Mouse (Mus musculus) liver, embryonic 16.5 days (tissue): ENCODE results near the gene H1foo. TPM values are rescaled to one million over a fixed set of nuclear protein-coding genes. Genes with fewer than 3 reads are reported as not detected.
A peak's percentile ranks its signal among the peaks of the same experiment; 100 is the strongest.

Experiments used
- ATAC-seq: fragments of 200-750 bp; cut with Nextera tagmentation; 2 replicates; pipeline ENCODE4 v1.8.0; 2017; ENCODE audit warnings: low read depth, mild to moderate bottlenecking, moderate number of reproducible peaks, moderate library complexity
- H3K27ac ChIP-seq: fragments of 300-500 bp; sonication (generic); 2 replicates; pipeline ENCODE4 v1.5.1; 2014; ENCODE audit warnings: mild to moderate bottlenecking, low read length
- H3K27me3 ChIP-seq: fragments of 300-500 bp; sonication (generic); 2 replicates; pipeline ENCODE4 v1.6.1; 2014; ENCODE audit warnings: low read depth, low read length, mixed read lengths; ENCODE audit not compliant: control insufficient read depth, insufficient read depth
- H3K36me3 ChIP-seq: fragments of 300-500 bp; sonication (generic); 2 replicates; pipeline ENCODE4 v1.6.1; 2014; ENCODE audit warnings: mild to moderate bottlenecking; ENCODE audit not compliant: control insufficient read depth, insufficient read depth
- H3K4me1 ChIP-seq: fragments of 300-500 bp; sonication (generic); 2 replicates; pipeline ENCODE4 v1.6.1; 2014; ENCODE audit warnings: low read depth, low read length, mixed read lengths; ENCODE audit not compliant: control insufficient read depth
- H3K4me2 ChIP-seq: fragments of 300-500 bp; sonication (generic); 2 replicates; pipeline ENCODE4 v1.6.1; 2014; ENCODE audit warnings: low read depth, low read length, mixed read lengths
- H3K4me3 ChIP-seq: fragments of 300-500 bp; sonication (generic); 2 replicates; pipeline ENCODE4 v1.5.1; 2014; ENCODE audit warnings: low read depth, mild to moderate bottlenecking, low read length
- H3K9ac ChIP-seq: fragments of 300-500 bp; sonication (generic); 2 replicates; pipeline ENCODE4 v1.6.1; 2014; ENCODE audit warnings: low read depth, low read length
- H3K9me3 ChIP-seq: fragments of 300-500 bp; sonication (generic); replicated peaks from 2 replicates; pipeline ENCODE4 v1.6.1; 2016; ENCODE audit warnings: low read length; ENCODE audit not compliant: control insufficient read depth
- WGBS: fragments of 180-500 bp; shearing (Covaris S2); extraction: QIAGEN DNeasy Blood & Tissue Kit; methylation state at CpG from one replicate; pipeline ENCODE4 v1.1.7; 2014; ENCODE audit not compliant: insufficient replicate concordance; 5-methylcytosine and 5-hydroxymethylcytosine counted together
- polyA plus RNA-seq: library from polyadenylated mRNA; unstranded; fragments of >200 nt; fragmentation: Nextera tagmentation; extraction: Ambion mirVana; gene quantifications from 2 replicates; pipeline ENCODE4 v1.2.1, GENCODE M21; 2015

Gene H1foo
- polyA plus RNA-seq, 1 experiment from 2014 or later: not detected

DNA sequence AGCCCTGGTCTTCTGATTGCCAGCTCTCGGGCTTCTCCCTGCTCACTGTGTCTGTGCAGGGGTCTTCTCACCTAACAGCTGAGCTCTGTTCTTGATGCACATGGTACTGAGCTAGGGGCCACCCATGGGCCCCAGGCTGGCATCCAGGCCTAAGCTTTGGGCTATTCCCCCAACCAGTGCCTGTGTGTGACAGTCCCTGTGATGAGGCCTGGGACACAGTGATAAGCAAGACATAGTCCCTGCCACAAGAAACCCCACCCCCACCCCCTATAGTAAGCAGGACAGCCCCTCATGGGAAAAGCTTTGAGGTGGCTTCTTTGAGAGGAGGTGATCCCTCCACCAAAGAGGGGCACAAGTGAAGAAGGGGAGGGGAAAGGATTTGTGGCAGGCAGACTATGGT is 26.1 kb upstream of the H1foo start:
- Histone ChIP-seq H3K4me3 (no peak overlapping the region), H3K9me3 (no peaks in the 10 kb centered on the region), H3K27me3 (no peaks in the 10 kb centered on the region), H3K9ac (no peak overlapping the region), H3K27ac (no peak overlapping the region), H3K36me3 (no peaks in the 10 kb centered on the region), H3K4me2 (no peak overlapping the region), H3K4me1 (no peaks in the 10 kb centered on the region; the same call in 1 of the 2 replicates)
- ATAC-seq: no peak
- WGBS: 48% methylated on average over 1 of the region's 1 CpGs

DNA sequence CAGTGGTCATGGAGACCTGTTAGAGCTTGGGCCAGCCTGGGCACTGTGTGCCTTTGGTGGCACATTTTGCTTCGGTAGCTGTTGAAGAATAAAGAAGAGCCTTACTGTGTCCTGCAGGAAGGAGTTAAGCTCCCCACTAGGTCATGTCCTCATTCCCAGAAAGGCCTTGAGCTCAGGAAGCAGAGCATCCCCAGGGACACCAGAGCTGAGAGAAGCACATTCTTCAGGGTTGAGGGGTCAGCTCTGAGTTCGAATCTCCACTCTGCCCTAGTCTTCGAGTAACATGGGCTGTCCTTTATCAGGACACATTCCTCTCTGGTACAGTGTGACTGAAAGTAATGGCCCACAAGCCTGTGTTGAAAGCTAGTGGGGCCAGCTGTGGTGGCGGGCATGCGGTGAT is 24.9 kb upstream of the H1foo start:
- 72% methylated on average over 5 of the region's 5 CpGs for WGBS
- H3K4me1 ChIP-seq: no peaks in the 10 kb centered on the region; the same call in 1 of the 2 replicates
- no peak for ATAC-seq
- no peaks in the 10 kb centered on the region for H3K36me3 ChIP-seq
- H3K4me3 ChIP-seq: no peak overlapping the region
- H3K9me3 ChIP-seq: no peaks in the 10 kb centered on the region
- no peaks in the 10 kb centered on the region for H3K27me3 ChIP-seq
- H3K27ac ChIP-seq: no peak overlapping the region
- no peak overlapping the region for H3K4me2 ChIP-seq
- H3K9ac ChIP-seq: no peak overlapping the region

DNA sequence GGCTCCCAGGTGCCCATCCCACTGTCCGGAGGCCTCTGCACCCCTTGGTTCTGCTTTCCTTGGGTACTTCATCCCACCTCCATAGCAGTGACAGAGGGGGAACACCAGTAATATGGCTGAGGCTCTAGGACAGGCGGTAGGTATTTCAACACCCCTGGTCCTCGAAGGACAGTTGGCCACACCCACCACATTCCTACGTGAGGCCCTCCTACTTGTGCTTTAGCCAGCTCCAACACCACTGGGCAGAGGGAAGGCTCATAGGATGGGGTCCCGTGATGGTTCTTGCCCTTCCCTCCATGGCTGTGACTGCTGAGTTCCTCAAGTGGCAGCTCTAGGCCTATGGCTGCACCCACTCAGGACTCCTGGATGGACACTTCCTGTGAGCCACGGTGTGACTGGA is 19.9 kb upstream of the H1foo start:
- Histone ChIP-seq H3K9me3 (no peaks in the 10 kb centered on the region), H3K27me3 (no peaks in the 10 kb centered on the region), H3K27ac (no peak overlapping the region), H3K4me1 (no peaks in the 10 kb centered on the region), H3K4me3 (no peak overlapping the region), H3K9ac (no peak overlapping the region), H3K36me3 (no peaks in the 10 kb centered on the region), H3K4me2 (no peak overlapping the region)
- WGBS: 49% methylated on average over 6 of the region's 6 CpGs
- 0 out of 2 replicates have a peak, but pooled peaks have one; percentile 24 for ATAC-seq

DNA sequence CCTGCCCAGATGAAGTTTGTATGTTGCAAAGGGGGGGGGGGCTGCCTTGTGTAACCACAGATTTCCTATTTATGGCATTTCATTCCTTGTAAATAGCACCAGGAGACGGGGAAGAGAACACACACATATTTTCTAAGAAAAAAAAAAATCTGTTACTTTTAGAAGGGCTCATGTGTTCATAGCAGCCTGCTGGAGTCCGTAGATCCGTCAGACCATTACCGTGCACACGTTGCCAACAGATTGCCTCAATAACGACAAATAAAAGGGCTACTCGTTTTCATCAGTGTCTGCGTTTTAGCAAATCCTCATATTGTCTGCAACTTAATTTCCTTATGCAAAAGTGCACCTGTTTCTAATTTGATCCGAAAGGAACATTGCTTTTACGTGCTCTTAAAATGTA is 18.3 kb upstream of the H1foo start:
- ATAC-seq: no peak
- Histone ChIP-seq H3K9me3 (no peaks in the 10 kb centered on the region), H3K36me3 (no peaks in the 10 kb centered on the region), H3K27me3 (no peaks in the 10 kb centered on the region), H3K9ac (no peak overlapping the region), H3K4me1 (no peaks in the 10 kb centered on the region), H3K4me2 (no peak overlapping the region), H3K4me3 (no peak overlapping the region), H3K27ac (no peak overlapping the region)
- WGBS: 75% methylated on average over 10 of the region's 10 CpGs

DNA sequence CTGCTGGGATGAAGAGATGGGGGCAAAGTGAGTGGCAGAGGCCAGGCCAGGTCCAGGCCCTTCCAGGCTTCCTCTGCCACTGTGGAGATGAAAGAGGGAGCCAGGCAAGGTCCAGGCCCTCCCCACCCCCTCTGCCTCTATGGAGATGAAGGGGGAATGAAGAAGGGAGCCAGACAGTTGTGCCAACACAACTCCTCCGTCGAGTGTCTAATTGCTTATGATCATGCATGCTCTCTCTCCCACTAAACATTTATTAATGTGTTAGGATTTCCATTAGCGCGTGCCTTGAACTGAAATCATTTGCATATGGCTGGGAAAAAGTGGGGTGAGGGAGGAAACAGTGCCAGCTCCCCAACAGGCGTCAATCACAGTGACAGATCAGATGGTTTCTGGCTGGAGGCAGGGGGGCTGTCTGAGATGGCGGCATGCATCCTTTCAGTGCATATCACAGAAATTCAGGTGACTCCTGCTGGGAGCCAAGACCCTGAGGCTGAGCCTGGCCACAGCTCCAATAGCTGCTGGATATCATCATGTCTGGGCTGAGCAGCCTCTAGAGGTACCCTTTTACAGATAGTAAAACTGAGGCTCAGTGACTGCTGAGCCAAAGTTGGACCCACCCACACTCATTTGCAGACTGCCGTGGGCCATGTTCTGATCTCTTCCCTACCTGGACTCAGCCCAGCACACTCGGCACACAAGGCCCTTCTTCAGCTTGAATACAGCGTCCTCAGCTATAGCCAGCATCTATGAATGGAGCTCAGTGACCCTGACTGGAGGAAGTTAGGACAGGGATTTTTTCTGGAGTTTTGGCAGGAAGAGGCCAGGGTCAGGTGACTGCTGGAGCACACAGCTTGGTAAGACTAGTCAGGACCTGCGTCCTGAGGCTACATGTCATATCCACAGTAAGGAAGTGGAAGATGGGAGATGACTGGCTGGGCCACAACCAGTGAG is 17.2 kb upstream of the H1foo start:
- Histone ChIP-seq H3K27ac (no peak overlapping the region), H3K9me3 (no peaks in the 10 kb centered on the region), H3K36me3 (no peaks in the 10 kb centered on the region), H3K4me1 (no peaks in the 10 kb centered on the region), H3K4me2 (no peak overlapping the region), H3K4me3 (no peak overlapping the region), H3K27me3 (no peaks in the 10 kb centered on the region), H3K9ac (no peak overlapping the region)
- WGBS: 64% methylated on average over 10 of the region's 10 CpGs
- no peak for ATAC-seq

DNA sequence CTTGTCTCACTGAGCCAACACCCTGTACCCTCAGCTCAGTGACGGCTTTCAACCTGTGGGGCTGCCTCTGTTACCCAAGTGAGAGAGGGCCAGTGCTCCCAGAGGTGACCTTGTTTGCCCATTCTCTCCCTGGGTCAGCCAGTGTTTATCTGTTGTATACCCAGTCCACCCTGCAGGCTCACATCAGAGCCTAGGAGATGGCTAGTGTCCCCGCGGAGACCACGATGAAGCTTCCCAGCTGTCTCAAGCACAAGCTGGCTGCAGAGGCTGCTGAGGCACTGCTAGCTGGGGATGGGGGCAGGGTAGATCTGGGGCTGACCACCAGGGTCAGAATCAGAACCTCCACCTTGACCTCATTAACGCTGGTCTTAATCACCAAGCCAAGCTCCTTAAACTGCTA is 14.7 kb upstream of the H1foo start:
- Histone ChIP-seq H3K4me2 (no peak overlapping the region), H3K9ac (no peak overlapping the region), H3K4me3 (no peak overlapping the region), H3K27ac (no peak overlapping the region), H3K27me3 (no peaks in the 10 kb centered on the region), H3K9me3 (no peaks in the 10 kb centered on the region), H3K36me3 (no peaks in the 10 kb centered on the region), H3K4me1 (no peaks in the 10 kb centered on the region)
- ATAC-seq: no peak
- 56% methylated on average over 5 of the region's 5 CpGs for WGBS

DNA sequence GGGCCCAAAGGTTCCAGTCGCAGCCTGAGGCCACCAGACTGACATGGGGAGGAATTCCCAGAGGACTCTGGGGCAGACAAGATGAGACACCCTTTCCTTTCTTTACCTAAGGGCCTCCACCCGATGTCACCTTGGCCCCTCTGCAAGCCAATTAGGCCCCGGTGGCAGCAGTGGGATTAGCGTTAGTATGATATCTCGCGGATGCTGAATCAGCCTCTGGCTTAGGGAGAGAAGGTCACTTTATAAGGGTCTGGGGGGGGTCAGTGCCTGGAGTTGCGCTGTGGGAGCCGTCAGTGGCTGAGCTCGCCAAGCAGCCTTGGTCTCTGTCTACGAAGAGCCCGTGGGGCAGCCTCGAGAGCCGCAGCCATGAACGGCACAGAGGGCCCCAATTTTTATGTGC is 13.1 kb upstream of the H1foo start, which contains the start of gene Rho:
Rho (plus strand) TSS at position 110 of the 400 bp plus-strand sequence.
- H3K36me3 ChIP-seq: no peaks in the 10 kb centered on the region
- no peak for ATAC-seq
- H3K4me2 ChIP-seq: no peak within 1 kb of the TSS
- H3K4me1 ChIP-seq: no peaks in the 10 kb centered on the region
- no peak within 1 kb of the TSS for H3K27ac ChIP-seq
- H3K4me3 ChIP-seq: no peak within 1 kb of the TSS
- no peak within 1 kb of the TSS for H3K9ac ChIP-seq
- 74% methylated on average over 14 of the region's 14 CpGs for WGBS
- no peaks in the 10 kb centered on the region for H3K27me3 ChIP-seq
- H3K9me3 ChIP-seq: no peaks in the 10 kb centered on the region

DNA sequence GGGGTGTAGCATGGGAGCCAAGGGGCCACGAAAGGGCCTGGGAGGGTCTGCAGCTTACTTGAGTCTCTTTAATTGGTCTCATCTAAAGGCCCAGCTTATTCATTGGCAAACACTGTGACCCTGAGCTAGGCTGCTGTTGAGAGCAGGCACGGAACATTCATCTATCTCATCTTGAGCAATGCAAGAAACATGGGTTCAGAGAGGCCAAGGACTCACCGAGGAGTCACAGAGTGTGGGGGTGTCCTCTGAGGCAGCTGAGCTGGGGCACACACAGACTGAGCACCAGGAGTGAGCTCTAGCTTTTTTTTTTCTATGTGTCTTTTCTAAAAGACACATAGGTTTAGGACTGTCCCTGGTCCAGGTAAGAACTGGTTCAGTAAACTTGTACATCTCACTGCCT is 12.3 kb upstream of the H1foo start:
- H3K9ac ChIP-seq: no peak overlapping the region
- WGBS: 65% methylated on average over 3 of the region's 3 CpGs
- ATAC-seq: no peak
- H3K4me2 ChIP-seq: no peak overlapping the region
- no peaks in the 10 kb centered on the region for H3K36me3 ChIP-seq
- no peak overlapping the region for H3K4me3 ChIP-seq
- no peaks in the 10 kb centered on the region for H3K27me3 ChIP-seq
- H3K9me3 ChIP-seq: no peaks in the 10 kb centered on the region
- H3K4me1 ChIP-seq: no peaks in the 10 kb centered on the region
- no peak overlapping the region for H3K27ac ChIP-seq

DNA sequence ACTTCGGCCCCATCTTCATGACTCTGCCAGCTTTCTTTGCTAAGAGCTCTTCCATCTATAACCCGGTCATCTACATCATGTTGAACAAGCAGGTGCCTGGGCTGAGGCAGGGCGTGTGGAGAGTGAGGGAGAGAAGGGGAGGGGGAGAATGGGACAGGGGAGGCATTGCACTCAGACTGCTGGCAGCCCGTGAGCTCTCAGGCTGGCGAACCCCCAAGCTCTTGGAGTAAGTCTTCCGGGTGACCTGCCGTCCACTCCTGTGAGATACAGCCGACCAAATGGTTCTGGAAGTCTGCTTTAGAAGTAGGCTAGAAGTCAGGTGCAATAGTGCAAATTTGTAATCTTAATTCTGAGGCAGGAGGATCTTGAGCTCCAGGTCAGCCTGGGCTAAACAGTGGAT is 9.2 kb upstream of the H1foo start:
- no peaks in the 10 kb centered on the region for H3K4me1 ChIP-seq
- 63% methylated on average over 8 of the region's 8 CpGs for WGBS
- H3K9me3 ChIP-seq: no peaks in the 10 kb centered on the region
- no peak overlapping the region for H3K4me3 ChIP-seq
- no peak overlapping the region for H3K27ac ChIP-seq
- no peak for ATAC-seq
- no peaks in the 10 kb centered on the region for H3K36me3 ChIP-seq
- H3K27me3 ChIP-seq: no peaks in the 10 kb centered on the region
- no peak overlapping the region for H3K9ac ChIP-seq
- H3K4me2 ChIP-seq: no peak overlapping the region
